Mouse (Mus musculus) stomach, embryonic 14.5 days (tissue): ENCODE results near the gene Cst6. TPM values are rescaled to one million over a fixed set of nuclear protein-coding genes. Genes with fewer than 3 reads are reported as not detected.
A peak's percentile ranks its signal among the peaks of the same experiment; 100 is the strongest.

Experiments
- ATAC-seq: fragments of 200-750 bp; cut with Nextera tagmentation; 2 replicates; pipeline ENCODE4 v1.8.0; 2017; ENCODE audit warnings: low read depth, moderate TSS enrichment; ENCODE audit not compliant: insufficient number of reproducible peaks, insufficient read depth, low FRiP score
- H3K27ac ChIP-seq: fragments of 300-500 bp; sonication (generic); 2 replicates; pipeline ENCODE4 v1.5.1; 2014; ENCODE audit warnings: mild to moderate bottlenecking, low read length, moderate library complexity, mixed read lengths
- H3K27me3 ChIP-seq: fragments of 300-500 bp; sonication (generic); 2 replicates; pipeline ENCODE4 v1.6.1; 2014; ENCODE audit warnings: low read length, control low read depth, mixed read lengths; ENCODE audit not compliant: control insufficient read depth, insufficient read depth
- H3K36me3 ChIP-seq: fragments of 300-500 bp; sonication (generic); 2 replicates; pipeline ENCODE4 v1.6.1; 2014; ENCODE audit warnings: mild to moderate bottlenecking, control low read depth, low read length, moderate library complexity, mixed read lengths; ENCODE audit not compliant: control insufficient read depth, insufficient read depth
- H3K4me1 ChIP-seq: fragments of 300-500 bp; sonication (generic); 2 replicates; pipeline ENCODE4 v1.6.1; 2014; ENCODE audit warnings: low read length, control low read depth, mixed read lengths; ENCODE audit not compliant: control insufficient read depth, insufficient read depth
- H3K4me2 ChIP-seq: fragments of 300-500 bp; sonication (generic); replicated peaks from 2 replicates; pipeline ENCODE4 v1.6.1; 2014; ENCODE audit warnings: low read depth, low read length, control low read depth
- H3K4me3 ChIP-seq: fragments of 300-500 bp; sonication (generic); 2 replicates; pipeline ENCODE4 v1.5.1; 2014; ENCODE audit warnings: low read depth, low read length, control low read depth
- H3K9ac ChIP-seq: fragments of 300-500 bp; sonication (generic); replicated peaks from 2 replicates; pipeline ENCODE4 v1.6.1; 2014; ENCODE audit warnings: low read depth, mild to moderate bottlenecking, control low read depth, low read length, moderate library complexity, mixed read lengths
- H3K9me3 ChIP-seq: fragments of 300-500 bp; sonication (generic); 2 replicates; pipeline ENCODE4 v1.6.1; 2016; ENCODE audit warnings: low read depth, low read length, control low read depth; ENCODE audit not compliant: control insufficient read depth
- WGBS: fragments of 180-500 bp; shearing (Covaris S2); extraction: QIAGEN DNeasy Blood & Tissue Kit; methylation state at CpG from one replicate; pipeline ENCODE4 v1.1.7; 2014; 5-methylcytosine and 5-hydroxymethylcytosine counted together
- polyA plus RNA-seq: library from polyadenylated mRNA; unstranded; fragments of >200 nt; fragmentation: Nextera tagmentation; extraction: Ambion mirVana; gene quantifications from 2 replicates; pipeline ENCODE4 v1.2.1, GENCODE M21; 2014

The Cst6 gene
- polyA plus RNA-seq, 1 experiment from 2014 or later: 1.5 TPM

- Histone ChIP-seq H3K36me3 (peaks cover 32% of the 10 kb centered on the region), H3K4me3 (peak within 1 kb of the TSS; percentile 78), H3K27me3 (no peaks in the 10 kb centered on the region), H3K27ac (peak within 1 kb of the TSS; percentile 91), H3K9me3 (no peaks in the 10 kb centered on the region), H3K9ac (peak within 1 kb of the TSS; percentile 79), H3K4me1 (peaks cover 23% of the 10 kb centered on the region; the same call in 1 of the 2 replicates), H3K4me2 (peak within 1 kb of the TSS; percentile 81)
- WGBS: under 1% methylated on average over 46 of the region's 46 CpGs
- peak; percentile 97 for ATAC-seq
Measured at GRCm38 (mm10) chr19:5294972-5295735, 54.2 kb downstream of the Cst6 start, which contains the start of gene Sf3b2. Sf3b2 (minus strand) TSS chr19:5295455.

Other genes with a start within 250 kb of the Cst6 start
- gene Rab1b, start 242.5 kb downstream of the Cst6 start, polyA plus RNA-seq: 253 TPM in 2 replicates
- gene Klc2, start 231.0 kb downstream of the Cst6 start, polyA plus RNA-seq: 15.7 and 15.9 TPM in 2 replicates
- 23.5 and 23.7 TPM in 2 replicates for gene Pacs1, start 76.5 kb downstream of the Cst6 start, polyA plus RNA-seq
- 325 and 343 TPM in 2 replicates for gene Sf3b2, start 54.1 kb downstream of the Cst6 start, polyA plus RNA-seq
- gene Gal3st3, start 51.2 kb downstream of the Cst6 start, polyA plus RNA-seq: 3.1 and 3.3 TPM in 2 replicates
- not detected in 2 replicates for gene Catsper1, start 13.8 kb downstream of the Cst6 start, polyA plus RNA-seq
- gene Eif1ad, start 17.2 kb upstream of the Cst6 start, polyA plus RNA-seq: 44.3 and 45.9 TPM in 2 replicates
- 434 and 456 TPM in 2 replicates for gene Banf1, start 17.6 kb upstream of the Cst6 start, polyA plus RNA-seq
- gene Sart1, start 39.1 kb upstream of the Cst6 start, polyA plus RNA-seq: 56.3 and 65.0 TPM in 2 replicates
- 2.0 TPM in 1 of 2 replicates, not detected in the other for gene Tsga10ip, start 53.0 kb upstream of the Cst6 start, polyA plus RNA-seq
- 191 and 198 TPM in 2 replicates for gene Drap1, start 75.4 kb upstream of the Cst6 start, polyA plus RNA-seq
- gene AI837181, start 75.6 kb upstream of the Cst6 start, polyA plus RNA-seq: 35.8 and 39.2 TPM in 2 replicates
- gene Fosl1, start 98.0 kb upstream of the Cst6 start, polyA plus RNA-seq: not detected in 2 replicates
- gene Ccdc85b, start 108.3 kb upstream of the Cst6 start, polyA plus RNA-seq: 6.8 and 7.8 TPM in 2 replicates
- gene Fibp, start 111.0 kb upstream of the Cst6 start, polyA plus RNA-seq: 126 and 130 TPM in 2 replicates
- gene Ctsw, start 118.9 kb upstream of the Cst6 start, polyA plus RNA-seq: 1.5 and 2.3 TPM in 2 replicates
- gene Efemp2, start 124.4 kb upstream of the Cst6 start, polyA plus RNA-seq: 177 and 179 TPM in 2 replicates
- 41.2 and 46.6 TPM in 2 replicates for gene Mus81, start 138.8 kb upstream of the Cst6 start, polyA plus RNA-seq
- gene Cfl1, start 140.9 kb upstream of the Cst6 start, polyA plus RNA-seq: 2,904 and 2,937 TPM in 2 replicates
- gene 1700020D05Rik, start 154.2 kb upstream of the Cst6 start, polyA plus RNA-seq: 0.25 and 0.42 TPM in 2 replicates
- gene Snx32, start 161.0 kb upstream of the Cst6 start, polyA plus RNA-seq: 12.4 and 13.0 TPM in 2 replicates
- 11.2 and 11.5 TPM in 2 replicates for gene Ovol1, start 211.1 kb upstream of the Cst6 start, polyA plus RNA-seq
- 5.5 and 6.1 TPM in 2 replicates for gene Ap5b1, start 218.5 kb upstream of the Cst6 start, polyA plus RNA-seq